Mouse (Mus musculus) CH12.LX (cell line): ENCODE results near the gene Tspan4. TPM values are rescaled to one million over a fixed set of nuclear protein-coding genes. Genes with fewer than 3 reads are reported as not detected.

Experiments used
- DNase-seq: peaks from one replicate; pipeline ENCODE4 v3.0.0-alpha.2; 2013; ENCODE audit errors: extremely low read depth
- H3K27ac ChIP-seq: 2 replicates; pipeline ENCODE4 v1.5.1; 2012; ENCODE audit warnings: low read depth, mild to moderate bottlenecking, control low read depth, moderate library complexity; ENCODE audit not compliant: insufficient read depth
- H3K27me3 ChIP-seq: replicated peaks from 2 replicates; pipeline ENCODE3; 2012; ENCODE audit warnings: inconsistent platforms
- H3K36me3 ChIP-seq, 2 experiments: replicated peaks in 1 of 2; 2 replicates each; pipeline versions ENCODE3 to v1.6.1; 2012; ENCODE audit warnings: inconsistent platforms in 1 of 2, low read length in 1 of 2, mild to moderate bottlenecking in 1 of 2, mixed read lengths in 1 of 2, moderate library complexity in 1 of 2; ENCODE audit not compliant: control insufficient read depth in 1 of 2, insufficient read depth in 1 of 2
- H3K4me1 ChIP-seq, 2 experiments: 2 replicates each; pipeline ENCODE4 v1.6.1; 2012; ENCODE audit warnings: inconsistent platforms in 1 of 2, moderate library complexity in 1 of 2; ENCODE audit not compliant: insufficient read depth in 2 of 2, control insufficient read depth in 1 of 2
- H3K4me2 ChIP-seq: 2 replicates; pipeline ENCODE4 v1.6.1; 2012; ENCODE audit warnings: low read depth, mild to moderate bottlenecking, control low read depth; ENCODE audit not compliant: poor library complexity, insufficient read depth, severe bottlenecking
- H3K4me3 ChIP-seq, 3 experiments: fragments of 150-350 bp in 1 of 3; sonication (generic) in 1 of 3; replicated peaks in 1 of 3; 2 replicates each; pipeline versions ENCODE3 to v1.5.1; 2011 to 2012; ENCODE audit warnings: low read depth in 2 of 3, low read length in 2 of 3, mild to moderate bottlenecking in 2 of 3, moderate library complexity in 2 of 3, control low read depth in 1 of 3, improper control_type of control experiment in 1 of 3, inconsistent platforms in 1 of 3, mixed read lengths in 1 of 3; ENCODE audit not compliant: poor library complexity in 1 of 3
- H3K79me2 ChIP-seq: replicated peaks from 2 replicates; pipeline ENCODE4 v1.6.1; 2012; ENCODE audit warnings: mild to moderate bottlenecking, moderate library complexity; ENCODE audit not compliant: control insufficient read depth, poor library complexity, insufficient read depth, severe bottlenecking; ENCODE audit errors: extremely low read depth
- H3K9ac ChIP-seq: 2 replicates; pipeline ENCODE4 v1.6.1; 2012; ENCODE audit warnings: low read depth, mild to moderate bottlenecking, control low read depth, moderate library complexity; ENCODE audit not compliant: insufficient read depth
- H3K9me3 ChIP-seq: replicated peaks from 2 replicates; pipeline ENCODE3; 2012; ENCODE audit warnings: low read length, inconsistent platforms, mixed read lengths
- CHD1 ChIP-seq: IDR thresholded peaks from 2 replicates; pipeline ENCODE4 v1.6.1; 2012; ENCODE audit warnings: low read depth, low read length, improper control_type of control experiment, inconsistent platforms
- CHD2 ChIP-seq: IDR thresholded peaks from 2 replicates; pipeline ENCODE4 v1.6.1; 2011; ENCODE audit warnings: low read length, improper control_type of control experiment
- ELF1 ChIP-seq: IDR thresholded peaks from 2 replicates; pipeline ENCODE4 v1.6.1; 2014; ENCODE audit warnings: low read depth, mild to moderate bottlenecking, inconsistent platforms, low read length, improper control_type of control experiment
- EP300 ChIP-seq: IDR thresholded peaks from 2 replicates; pipeline ENCODE4 v1.6.1; 2011; ENCODE audit warnings: low read length, improper control_type of control experiment
- ETS1 ChIP-seq: conservative IDR thresholded peaks from 2 replicates; pipeline ENCODE4 v1.6.1; 2012; ENCODE audit warnings: low read depth, mild to moderate bottlenecking, inconsistent platforms, low read length, improper control_type of control experiment, moderate library complexity
- IRF4 ChIP-seq: IDR thresholded peaks from 2 replicates; pipeline ENCODE4 v1.6.1; 2014; ENCODE audit warnings: low read depth, mild to moderate bottlenecking, inconsistent platforms, low read length, improper control_type of control experiment
- MAFK ChIP-seq: IDR thresholded peaks from 2 replicates; pipeline ENCODE4 v1.6.1; 2011; ENCODE audit warnings: low read length, improper control_type of control experiment; ENCODE audit not compliant: insufficient replicate concordance
- MAX ChIP-seq: IDR thresholded peaks from 2 replicates; pipeline ENCODE4 v1.6.1; 2011; ENCODE audit warnings: low read length, improper control_type of control experiment
- MAZ ChIP-seq: IDR thresholded peaks from 2 replicates; pipeline ENCODE4 v1.6.1; 2012; ENCODE audit warnings: low read depth, mild to moderate bottlenecking, inconsistent platforms, low read length, improper control_type of control experiment, moderate library complexity
- NELFE ChIP-seq: IDR thresholded peaks from 2 replicates; pipeline ENCODE4 v1.6.1; 2011; ENCODE audit warnings: low read depth, low read length, improper control_type of control experiment
- NRF1 ChIP-seq: IDR thresholded peaks from 2 replicates; pipeline ENCODE4 v1.6.1; 2014; ENCODE audit warnings: low read depth, mild to moderate bottlenecking, inconsistent platforms, low read length, improper control_type of control experiment, moderate library complexity
- POLR2A ChIP-seq: IDR thresholded peaks from 2 replicates; pipeline ENCODE4 v1.6.1; 2011; ENCODE audit warnings: low read depth, mild to moderate bottlenecking, improper control_type of control experiment, low read length
- RCOR1 ChIP-seq: conservative IDR thresholded peaks from 2 replicates; pipeline ENCODE4 v1.6.1; 2012; ENCODE audit warnings: low read depth, mild to moderate bottlenecking, inconsistent platforms, low read length, improper control_type of control experiment
- SIN3A ChIP-seq: IDR thresholded peaks from 2 replicates; pipeline ENCODE4 v1.6.1; 2012; ENCODE audit warnings: low read length, improper control_type of control experiment, inconsistent platforms
- SMC3 ChIP-seq: IDR thresholded peaks from 2 replicates; pipeline ENCODE4 v1.6.1; 2011; ENCODE audit warnings: low read depth, low read length, improper control_type of control experiment
- TCF12 ChIP-seq: IDR thresholded peaks from 2 replicates; pipeline ENCODE4 v1.6.1; 2014; ENCODE audit warnings: low read depth, mild to moderate bottlenecking, inconsistent platforms, low read length, improper control_type of control experiment
- UBTF ChIP-seq: IDR thresholded peaks from 2 replicates; pipeline ENCODE4 v1.6.1; 2012; ENCODE audit warnings: low read depth, mild to moderate bottlenecking, inconsistent platforms, low read length, improper control_type of control experiment, moderate library complexity
- USF2 ChIP-seq: conservative IDR thresholded peaks from 2 replicates; pipeline ENCODE4 v1.6.1; 2011; ENCODE audit warnings: low read depth, low read length, improper control_type of control experiment
- ZMIZ1 ChIP-seq: IDR thresholded peaks from 2 replicates; pipeline ENCODE4 v1.6.1; 2012; ENCODE audit warnings: low read depth, mild to moderate bottlenecking, inconsistent platforms, low read length, improper control_type of control experiment
- ZNF384 ChIP-seq: IDR thresholded peaks from 2 replicates; pipeline ENCODE4 v1.6.1; 2012; ENCODE audit warnings: low read depth, low read length, improper control_type of control experiment, inconsistent platforms
- dilution Hi-C: fragments of 300-500 bp; cut with MboI; formaldehyde crosslinking; loops from 2 replicates; pipeline ENCODE4 v1.14.3; 2020; ENCODE audit warnings: low sequenced_read_pairs; ENCODE audit not compliant: extremely low pct_unique_long_range_greater_than_20kb, extremely low pct_ligation_motif_present
- in situ Hi-C: fragments of 300-500 bp; cut with MboI; formaldehyde crosslinking; loops from 3 replicates; pipeline ENCODE4 v1.14.3; 2019; ENCODE audit warnings: low sequenced_read_pairs, low pct_ligation_motif_present, low pct_unique_long_range_greater_than_20kb, mixed read lengths
- polyA plus RNA-seq: library from polyadenylated mRNA; unstranded; fragments of >175 nt; gene quantifications from 2 replicates; pipeline ENCODE4 v1.2.1, GENCODE M21; 2012; ENCODE audit warnings: low read depth; ENCODE audit not compliant: insufficient read length
- total RNA-seq, 2 experiments: library from RNA; depleted of rRNA; stranded (reverse); fragments of 300-350 nt in 1 of 2; fragments of >200 nt in 1 of 2; gene quantifications; 2 replicates each; pipeline ENCODE4 v1.2.3; 2012 to 2014

Tspan4 gene
- total and polyA plus RNA-seq, 3 experiments = 21.2 to 28.9 (median 28.4) TPM

- H3K9me3 ChIP-seq = no peaks in the 10 kb centered on the region
- H3K27ac ChIP-seq = no peak overlapping the region
- TF ChIP-seq SIN3A = no peak
- no peak for TF ChIP-seq MAZ
- TF ChIP-seq CHD1 = no peak
- no peak for TF ChIP-seq CHD2
- TF ChIP-seq TCF12 = no peak
- TF ChIP-seq ZMIZ1 = no peak
- TF ChIP-seq ELF1 = no peak
- no peak for TF ChIP-seq POLR2A
- no peak for TF ChIP-seq IRF4
- no peak for TF ChIP-seq SMC3
- TF ChIP-seq EP300 = no peak
- TF ChIP-seq UBTF = no peak
- TF ChIP-seq ETS1 = no peak
- TF ChIP-seq NELFE = no peak
- no peak for TF ChIP-seq NRF1
- no peak for TF ChIP-seq RCOR1
- in situ Hi-C loops = no loop called here
- no peak overlapping the region for H3K4me2 ChIP-seq
- no peak overlapping the region for H3K9ac ChIP-seq
- H3K27me3 ChIP-seq = no peaks in the 10 kb centered on the region
- peaks cover 3 to 22% of the 10 kb centered on the region in 2 experiments for H3K36me3 ChIP-seq
- H3K79me2 ChIP-seq = no peaks in the 10 kb centered on the region
- H3K4me1 ChIP-seq = peaks cover 16 to 43% of the 10 kb centered on the region in 2 experiments
- no peak for DNase-seq
- dilution Hi-C loops = no loop called here
- no peak overlapping the region for H3K4me3 ChIP-seq
Measured at GRCm38 (mm10) chr7:141464603-141465201, 10.3 kb upstream of the Tspan4 start.

- TF ChIP-seq IRF4 = no peak
- no peak for TF ChIP-seq MAX
- no peak for TF ChIP-seq MAFK
- TF ChIP-seq ZNF384 = no peak
- no peak for TF ChIP-seq USF2
- Histone ChIP-seq H3K9ac (no peak overlapping the region), H3K4me3 (no peak overlapping the region), H3K4me1 (peaks cover 24 to 51% of the 10 kb centered on the region in 2 experiments), H3K27ac (no peak overlapping the region), H3K36me3 (peaks cover 9 to 22% of the 10 kb centered on the region in 2 experiments), H3K79me2 (no peaks in the 10 kb centered on the region), H3K27me3 (no peaks in the 10 kb centered on the region), H3K4me2 (no peak overlapping the region), H3K9me3 (no peaks in the 10 kb centered on the region)
- DNase-seq = no peak
- dilution Hi-C loops = no loop called here
- in situ Hi-C loops = no loop called here
Measured at GRCm38 (mm10) chr7:141465388-141466044, 9.5 kb upstream of the Tspan4 start.
